Mouse (Mus musculus) C2C12 (cell line): ENCODE results near the gene Frs2.

Source experiments
- CEBPB ChIP-seq: IDR thresholded peaks from one replicate; pipeline ENCODE4 v1.6.1; 2011; ENCODE audit warnings: low read depth, mild to moderate bottlenecking, control low read depth, moderate library complexity
- CTCF ChIP-seq: IDR thresholded peaks from one replicate; pipeline ENCODE4 v1.5.1; 2011; ENCODE audit not compliant: control insufficient read depth, insufficient read depth, insufficient read length
- MAX ChIP-seq: IDR thresholded peaks from one replicate; pipeline ENCODE4 v1.6.1; 2011; ENCODE audit warnings: mild to moderate bottlenecking, control low read depth
- MYOD1 ChIP-seq: IDR thresholded peaks from one replicate; pipeline ENCODE4 v1.6.1; 2011; ENCODE audit warnings: low read depth; ENCODE audit not compliant: control insufficient read depth, insufficient read length
- USF1 ChIP-seq: IDR thresholded peaks from one replicate; pipeline ENCODE4 v1.6.1; 2011; ENCODE audit warnings: low read depth, mild to moderate bottlenecking, control low read depth, moderate library complexity

DNA sequence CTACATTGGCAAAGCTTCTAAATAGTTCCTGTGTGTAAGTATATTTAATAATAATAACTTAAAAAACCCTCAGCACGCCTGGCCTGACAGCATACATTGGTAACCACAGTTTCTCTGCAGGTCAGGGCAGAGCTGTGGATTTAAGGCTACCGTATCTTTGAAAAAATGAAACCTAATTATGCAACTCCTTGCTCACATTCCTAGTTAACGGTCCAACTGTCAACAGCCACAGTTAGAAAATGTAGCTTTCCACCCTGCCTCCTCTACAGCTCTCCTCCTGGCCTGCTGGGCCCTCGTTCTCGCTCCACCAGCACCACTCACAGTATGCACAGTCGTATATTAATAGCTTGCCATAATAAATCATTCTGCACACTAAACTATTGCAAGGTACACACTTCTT lies 3.7 kb downstream of the Frs2 start:
- TF ChIP-seq MAX, result no peak
- no peak for TF ChIP-seq USF1
- no peak for TF ChIP-seq CTCF
- TF ChIP-seq CEBPB, result no peak
- TF ChIP-seq MYOD1, result no peak
